Mouse (Mus musculus) embryonic facial prominence, embryonic 14.5 days (tissue): ENCODE data around the gene Hilpda. TPM values are rescaled to one million over a fixed set of nuclear protein-coding genes. Genes with fewer than 3 reads are reported as not detected.

Experiments
- ATAC-seq: fragments of 200-750 bp; cut with Nextera tagmentation; 2 replicates; pipeline ENCODE4 v1.8.0; 2017; ENCODE audit warnings: low read depth, moderate number of reproducible peaks, moderate TSS enrichment
- DNase-seq: peaks from one replicate; pipeline ENCODE4 v3.0.0-alpha.2; 2015; ENCODE audit warnings: low spot score
- H3K27ac ChIP-seq: fragments of 300-500 bp; sonication (generic); replicated peaks from 2 replicates; pipeline ENCODE4 v1.5.1; 2014; ENCODE audit warnings: low read depth, mild to moderate bottlenecking, low read length, moderate library complexity
- H3K27me3 ChIP-seq: fragments of 300-500 bp; sonication (generic); replicated peaks from 2 replicates; pipeline ENCODE4 v1.6.1; 2014; ENCODE audit warnings: low read length; ENCODE audit not compliant: control insufficient read depth, insufficient read depth
- H3K36me3 ChIP-seq: fragments of 300-500 bp; sonication (generic); 2 replicates; pipeline ENCODE4 v1.6.1; 2014; ENCODE audit warnings: low read length, mixed read lengths; ENCODE audit not compliant: control insufficient read depth, insufficient read depth
- H3K4me1 ChIP-seq: fragments of 300-500 bp; sonication (generic); 2 replicates; pipeline ENCODE4 v1.6.1; 2014; ENCODE audit warnings: antibody characterized with exemption, low read length; ENCODE audit not compliant: control insufficient read depth, insufficient read depth
- H3K4me2 ChIP-seq: fragments of 300-500 bp; sonication (generic); 2 replicates; pipeline ENCODE4 v1.6.1; 2014; ENCODE audit warnings: low read depth, mild to moderate bottlenecking, low read length, moderate library complexity, mixed read lengths
- H3K4me3 ChIP-seq: fragments of 300-500 bp; sonication (generic); 2 replicates; pipeline ENCODE4 v1.5.1; 2014; ENCODE audit warnings: low read depth, mild to moderate bottlenecking, low read length
- H3K9ac ChIP-seq: fragments of 300-500 bp; sonication (generic); 2 replicates; pipeline ENCODE4 v1.6.1; 2014; ENCODE audit warnings: low read depth, mild to moderate bottlenecking, low read length, moderate library complexity, mixed read lengths
- H3K9me3 ChIP-seq: fragments of 300-500 bp; sonication (generic); 2 replicates; pipeline ENCODE4 v1.6.1; 2016; ENCODE audit warnings: low read length; ENCODE audit not compliant: control insufficient read depth
- WGBS: fragments of 180-500 bp; shearing (Covaris S2); extraction: QIAGEN DNeasy Blood & Tissue Kit; methylation state at CpG from one replicate; pipeline ENCODE4 v1.1.7; 2014; 5-methylcytosine and 5-hydroxymethylcytosine counted together
- polyA plus RNA-seq: library from polyadenylated mRNA; unstranded; fragments of >200 nt; fragmentation: Nextera tagmentation; extraction: Ambion mirVana; gene quantifications from 2 replicates; pipeline ENCODE4 v1.2.1, GENCODE M21; 2014

Hilpda gene
- polyA plus RNA-seq, 1 experiment from 2014 or later: 44.1 TPM

DNA sequence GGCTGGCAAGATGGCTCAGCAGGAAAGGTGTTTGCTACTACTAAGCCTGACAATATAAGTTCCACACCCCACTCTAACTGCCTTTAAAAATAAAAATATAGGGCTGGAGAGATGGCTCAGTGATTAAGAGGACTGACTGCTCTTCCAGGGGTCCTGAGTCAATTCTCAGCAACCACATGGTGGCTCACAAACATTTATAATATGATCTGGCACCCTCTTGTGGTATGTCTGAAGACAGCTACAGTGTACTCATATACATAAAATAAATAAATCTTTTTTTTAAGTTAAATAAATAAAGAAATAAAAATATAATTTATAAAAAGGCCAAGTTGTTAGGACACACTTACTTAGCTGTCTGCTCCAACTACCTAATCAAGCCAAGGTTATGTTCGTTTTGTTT is 30.0 kb upstream of the Hilpda start:
- Histone ChIP-seq H3K4me2 (no peak overlapping the region), H3K36me3 (no peaks in the 10 kb centered on the region), H3K9ac (no peak overlapping the region), H3K27ac (no peak overlapping the region), H3K27me3 (no peaks in the 10 kb centered on the region), H3K9me3 (no peaks in the 10 kb centered on the region), H3K4me3 (no peak overlapping the region), H3K4me1 (no peaks in the 10 kb centered on the region)
- ATAC-seq (no peak), DNase-seq (no peak)
- 61% methylated on average over 1 of the region's 1 CpGs for WGBS

DNA sequence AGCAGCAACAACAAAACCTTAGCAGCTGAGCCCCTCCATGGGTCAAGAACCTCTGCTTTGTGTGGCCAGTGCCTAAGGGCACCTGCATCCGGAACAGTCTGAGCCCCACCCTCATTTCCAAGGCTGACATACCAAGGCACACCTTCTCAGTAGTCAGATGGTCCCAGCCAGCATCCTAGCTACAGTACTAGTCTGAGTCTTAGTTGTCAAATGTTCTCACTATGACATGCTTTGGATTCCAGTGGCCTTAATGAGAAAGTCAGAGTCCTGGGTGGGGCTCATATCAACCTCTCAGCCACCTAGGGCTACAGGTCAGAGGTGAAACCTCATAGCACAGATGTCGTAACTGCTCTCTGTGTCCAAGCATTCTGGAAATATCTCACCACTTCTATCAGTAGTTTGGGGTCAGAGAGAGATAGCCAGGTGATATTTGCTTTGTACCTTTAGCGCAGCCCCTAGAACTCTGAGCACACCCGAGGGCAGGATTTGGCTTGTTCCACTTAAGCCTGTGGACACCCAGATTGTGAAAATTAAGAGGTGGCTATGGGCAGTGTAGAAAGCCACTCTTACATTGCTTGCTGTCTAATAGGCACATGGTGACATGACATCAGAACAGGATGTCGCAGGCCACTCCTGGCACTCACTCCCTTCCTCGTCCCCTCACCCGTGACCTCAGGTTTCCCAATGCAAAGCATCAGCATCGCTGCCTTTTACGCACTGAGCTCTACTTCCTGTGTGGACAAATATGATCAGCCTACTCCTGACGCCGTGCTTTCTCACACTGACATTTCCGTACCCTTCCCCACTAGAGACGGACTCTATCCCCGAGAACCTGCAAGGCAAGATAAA is 26.8 kb upstream of the Hilpda start:
- WGBS: 64% methylated on average over 14 of the region's 14 CpGs
- Histone ChIP-seq H3K9ac (no peak overlapping the region), H3K4me2 (no peak overlapping the region), H3K36me3 (no peaks in the 10 kb centered on the region), H3K4me1 (no peaks in the 10 kb centered on the region), H3K27me3 (no peaks in the 10 kb centered on the region), H3K9me3 (no peaks in the 10 kb centered on the region), H3K27ac (no peak overlapping the region), H3K4me3 (no peak overlapping the region)
- DNase-seq: no peak
- ATAC-seq: no peak

DNA sequence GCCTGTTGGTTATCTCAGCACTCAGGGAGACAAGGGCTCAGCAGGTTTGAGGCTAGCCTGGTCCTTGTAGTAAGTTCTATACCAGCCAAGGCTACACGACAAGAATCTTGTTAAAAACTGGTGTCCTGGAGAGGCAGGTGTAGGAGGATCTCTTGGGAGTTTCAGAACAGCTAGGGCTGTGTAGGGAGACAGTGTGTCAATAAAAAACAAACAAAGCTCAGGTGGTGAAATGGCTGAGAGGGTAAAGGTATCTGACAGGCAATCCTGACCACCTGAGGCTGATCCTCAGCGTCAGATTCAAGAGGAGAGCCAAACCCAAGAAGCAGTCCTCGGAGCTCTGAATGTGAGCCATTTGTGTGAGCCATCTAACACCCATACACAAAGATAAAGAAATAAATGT is 26.1 kb upstream of the Hilpda start:
- H3K4me3 ChIP-seq: no peak overlapping the region
- H3K27me3 ChIP-seq: no peaks in the 10 kb centered on the region
- H3K4me2 ChIP-seq: no peak overlapping the region
- ATAC-seq (no peak), DNase-seq (no peak)
- H3K9ac ChIP-seq: no peak overlapping the region
- H3K4me1 ChIP-seq: no peaks in the 10 kb centered on the region
- H3K27ac ChIP-seq: no peak overlapping the region
- no peaks in the 10 kb centered on the region for H3K36me3 ChIP-seq
- no peaks in the 10 kb centered on the region for H3K9me3 ChIP-seq
- WGBS: 69% methylated on average over 3 of the region's 3 CpGs

DNA sequence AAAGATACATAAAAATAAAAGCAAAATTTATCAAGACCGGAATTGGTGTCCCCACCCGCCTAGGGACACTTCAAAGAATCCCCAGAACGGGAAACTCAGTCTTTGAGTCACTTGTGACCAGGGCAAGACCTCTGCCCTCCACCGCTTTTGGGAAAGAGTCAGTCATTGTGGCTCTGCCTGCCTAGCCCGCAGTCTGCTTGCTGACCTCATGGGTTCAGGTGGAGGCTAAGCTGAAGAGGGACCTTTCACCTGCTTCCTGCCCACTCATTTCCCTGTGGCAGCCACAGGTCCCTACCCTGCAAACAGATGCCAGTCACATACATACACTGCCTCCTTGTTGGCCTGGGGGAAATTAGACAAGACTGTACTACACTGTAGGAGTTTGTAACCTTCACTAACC is 25.7 kb upstream of the Hilpda start:
- ATAC-seq (no peak), DNase-seq (no peak)
- H3K4me3 ChIP-seq: no peak overlapping the region
- H3K4me2 ChIP-seq: no peak overlapping the region
- 43% methylated on average over 5 of the region's 5 CpGs for WGBS
- no peaks in the 10 kb centered on the region for H3K9me3 ChIP-seq
- H3K9ac ChIP-seq: no peak overlapping the region
- no peak overlapping the region for H3K27ac ChIP-seq
- H3K36me3 ChIP-seq: no peaks in the 10 kb centered on the region
- no peaks in the 10 kb centered on the region for H3K27me3 ChIP-seq
- no peaks in the 10 kb centered on the region for H3K4me1 ChIP-seq

DNA sequence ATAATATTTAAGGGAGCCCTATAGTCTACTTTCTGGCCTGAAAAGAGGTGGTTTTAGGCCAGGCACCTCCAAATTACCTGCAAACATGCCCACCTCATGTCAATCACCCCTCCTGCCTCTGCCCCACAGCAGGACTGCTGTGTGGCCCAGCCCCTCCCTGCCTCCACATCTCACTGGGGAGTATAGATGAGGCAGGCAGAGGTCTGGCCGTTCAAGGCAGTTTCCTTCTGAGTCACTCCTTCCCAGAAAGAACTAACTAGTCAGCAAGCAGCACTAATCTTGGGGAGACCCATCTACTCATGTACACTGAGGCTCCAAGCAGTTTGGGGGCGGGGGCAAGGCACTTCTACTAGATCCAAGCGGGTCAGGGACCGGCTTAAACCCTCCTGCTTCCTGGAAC is 25.2 kb upstream of the Hilpda start:
- Histone ChIP-seq H3K36me3 (no peaks in the 10 kb centered on the region), H3K27ac (no peak overlapping the region), H3K4me1 (no peaks in the 10 kb centered on the region), H3K9ac (no peak overlapping the region), H3K4me2 (no peak overlapping the region), H3K27me3 (no peaks in the 10 kb centered on the region), H3K4me3 (no peak overlapping the region), H3K9me3 (no peaks in the 10 kb centered on the region)
- DNase-seq: no peak
- 39% methylated on average over 4 of the region's 4 CpGs for WGBS
- no peak for ATAC-seq

DNA sequence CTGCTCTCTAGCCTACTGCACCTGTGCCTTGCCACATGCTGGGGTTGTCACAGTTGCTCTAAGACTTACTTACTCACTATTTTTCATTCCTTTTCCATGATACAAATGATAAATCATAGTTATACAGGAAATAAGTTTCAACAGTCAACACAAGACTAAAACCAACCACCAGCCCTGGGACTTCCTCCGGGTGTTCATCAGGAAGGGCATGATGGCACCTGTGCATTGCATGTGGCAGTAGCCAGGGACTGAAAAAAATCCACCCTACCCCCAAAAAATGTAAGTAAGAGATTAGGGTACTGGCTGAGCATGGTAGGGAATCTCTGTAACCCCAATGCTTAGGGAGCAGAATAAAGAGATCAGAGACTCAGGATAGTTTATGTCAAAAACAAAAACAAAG is 12.9 kb upstream of the Hilpda start:
- no peaks in the 10 kb centered on the region for H3K9me3 ChIP-seq
- H3K36me3 ChIP-seq: no peaks in the 10 kb centered on the region
- H3K4me3 ChIP-seq: no peak overlapping the region
- 80% methylated on average over 1 of the region's 1 CpGs for WGBS
- no peaks in the 10 kb centered on the region for H3K4me1 ChIP-seq
- H3K4me2 ChIP-seq: no peak overlapping the region
- H3K9ac ChIP-seq: no peak overlapping the region
- H3K27ac ChIP-seq: no peak overlapping the region
- H3K27me3 ChIP-seq: no peaks in the 10 kb centered on the region
- ATAC-seq (no peak), DNase-seq (no peak)

DNA sequence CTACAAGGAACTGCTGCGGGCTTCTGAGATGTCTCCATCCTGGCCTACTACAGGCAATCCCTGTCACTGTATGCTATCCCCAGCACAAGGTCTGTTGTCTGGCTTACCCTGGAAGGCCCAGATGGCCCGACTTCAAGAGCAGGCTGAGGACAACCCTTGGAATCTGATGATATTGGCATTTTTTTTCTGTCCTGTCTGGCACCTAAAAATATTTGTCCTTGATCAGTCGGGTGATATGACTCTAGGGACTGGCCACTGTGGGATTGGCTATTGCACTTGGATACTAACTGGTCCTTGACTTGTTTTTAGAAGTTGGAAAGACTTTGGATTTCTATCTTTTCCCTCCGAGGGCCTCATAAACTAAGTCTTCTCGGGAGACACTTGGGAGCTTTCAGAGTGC is 10.5 kb upstream of the Hilpda start:
- Histone ChIP-seq H3K4me2 (no peak overlapping the region), H3K9ac (no peak overlapping the region), H3K4me3 (no peak overlapping the region), H3K36me3 (no peaks in the 10 kb centered on the region), H3K27me3 (no peaks in the 10 kb centered on the region), H3K4me1 (no peaks in the 10 kb centered on the region), H3K27ac (no peak overlapping the region), H3K9me3 (no peaks in the 10 kb centered on the region)
- WGBS: 79% methylated on average over 5 of the region's 5 CpGs
- ATAC-seq: no peak
- no peak for DNase-seq

DNA sequence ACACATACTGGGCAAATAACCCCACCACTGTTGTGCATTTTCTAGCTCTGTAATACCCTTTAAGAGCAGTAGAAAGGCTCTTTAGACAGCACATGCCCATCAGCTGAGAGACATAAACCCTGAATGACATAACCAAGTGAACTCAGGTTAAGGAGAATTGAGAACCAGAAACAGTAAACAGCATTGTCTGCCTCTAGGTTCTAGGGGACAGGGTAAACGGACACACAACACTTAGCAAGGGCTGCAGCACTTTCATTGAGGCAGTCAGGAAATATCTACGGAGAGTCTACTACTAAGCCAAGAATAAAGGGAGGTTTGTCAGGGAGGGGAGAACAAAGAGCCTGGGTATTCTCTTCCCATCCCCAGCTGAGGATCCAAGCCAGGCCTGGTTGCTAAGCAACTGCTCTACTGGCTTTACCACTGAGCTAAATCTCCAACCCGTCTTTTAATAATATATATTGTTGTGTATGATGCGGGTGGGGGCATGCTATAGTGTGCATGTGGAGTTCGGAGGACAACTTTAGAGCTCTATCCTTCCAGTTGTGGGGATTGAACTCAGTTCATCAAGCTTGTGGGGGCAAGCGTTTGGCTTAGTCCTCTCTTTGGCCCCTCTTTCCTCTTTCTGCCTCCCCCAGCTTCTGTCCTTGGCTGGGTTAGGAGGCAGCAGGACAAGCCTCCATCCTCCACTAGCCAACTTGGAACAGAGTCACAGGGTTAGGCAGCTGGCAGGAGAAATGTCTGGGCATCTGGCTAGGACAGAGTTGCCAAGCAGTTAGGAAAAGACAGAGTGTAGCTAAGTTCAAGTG is 8.4 kb upstream of the Hilpda start:
- H3K27ac ChIP-seq: no peak overlapping the region
- no peak overlapping the region for H3K4me2 ChIP-seq
- no peaks in the 10 kb centered on the region for H3K27me3 ChIP-seq
- 57% methylated on average over 6 of the region's 6 CpGs for WGBS
- no peaks in the 10 kb centered on the region for H3K9me3 ChIP-seq
- H3K4me3 ChIP-seq: no peak overlapping the region
- peak; percentile 11 for DNase-seq
- no peak for ATAC-seq
- H3K4me1 ChIP-seq: no peaks in the 10 kb centered on the region
- H3K9ac ChIP-seq: no peak overlapping the region
- no peaks in the 10 kb centered on the region for H3K36me3 ChIP-seq

DNA sequence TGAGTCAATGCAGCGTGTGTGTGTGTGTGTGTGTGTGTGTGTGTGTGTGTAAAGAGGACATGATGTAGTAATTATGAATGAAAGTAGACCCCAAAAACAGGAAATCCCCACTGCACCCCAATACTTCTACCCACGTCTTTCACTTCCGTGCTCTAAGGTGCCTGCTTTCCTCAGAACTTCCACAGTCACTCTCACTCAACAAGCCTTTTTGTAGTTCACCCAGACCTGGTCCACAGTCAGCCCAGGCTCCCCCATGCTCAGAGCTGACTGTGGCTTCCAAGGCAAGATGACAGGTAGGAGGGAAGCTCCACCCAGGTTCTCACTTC is 7.9 kb upstream of the Hilpda start:
- 79% methylated on average over 3 of the region's 3 CpGs for WGBS
- Histone ChIP-seq H3K9me3 (no peaks in the 10 kb centered on the region), H3K36me3 (no peaks in the 10 kb centered on the region), H3K4me2 (no peak overlapping the region), H3K27me3 (no peaks in the 10 kb centered on the region), H3K27ac (no peak overlapping the region), H3K4me3 (no peak overlapping the region), H3K9ac (no peak overlapping the region), H3K4me1 (no peaks in the 10 kb centered on the region)
- DNase-seq (no peak), ATAC-seq (no peak)
